Mouse (Mus musculus) kidney, postnatal 10 days (tissue): ENCODE data around the gene Tmem138.
A peak's percentile ranks its signal among the peaks of the same experiment; 100 is the strongest.

ENCODE experiments used
- DNase-seq: peaks from one replicate; pipeline ENCODE4 v3.0.0; 2021; ENCODE audit warnings: mixed read lengths

The Tmem138 gene

DNA sequence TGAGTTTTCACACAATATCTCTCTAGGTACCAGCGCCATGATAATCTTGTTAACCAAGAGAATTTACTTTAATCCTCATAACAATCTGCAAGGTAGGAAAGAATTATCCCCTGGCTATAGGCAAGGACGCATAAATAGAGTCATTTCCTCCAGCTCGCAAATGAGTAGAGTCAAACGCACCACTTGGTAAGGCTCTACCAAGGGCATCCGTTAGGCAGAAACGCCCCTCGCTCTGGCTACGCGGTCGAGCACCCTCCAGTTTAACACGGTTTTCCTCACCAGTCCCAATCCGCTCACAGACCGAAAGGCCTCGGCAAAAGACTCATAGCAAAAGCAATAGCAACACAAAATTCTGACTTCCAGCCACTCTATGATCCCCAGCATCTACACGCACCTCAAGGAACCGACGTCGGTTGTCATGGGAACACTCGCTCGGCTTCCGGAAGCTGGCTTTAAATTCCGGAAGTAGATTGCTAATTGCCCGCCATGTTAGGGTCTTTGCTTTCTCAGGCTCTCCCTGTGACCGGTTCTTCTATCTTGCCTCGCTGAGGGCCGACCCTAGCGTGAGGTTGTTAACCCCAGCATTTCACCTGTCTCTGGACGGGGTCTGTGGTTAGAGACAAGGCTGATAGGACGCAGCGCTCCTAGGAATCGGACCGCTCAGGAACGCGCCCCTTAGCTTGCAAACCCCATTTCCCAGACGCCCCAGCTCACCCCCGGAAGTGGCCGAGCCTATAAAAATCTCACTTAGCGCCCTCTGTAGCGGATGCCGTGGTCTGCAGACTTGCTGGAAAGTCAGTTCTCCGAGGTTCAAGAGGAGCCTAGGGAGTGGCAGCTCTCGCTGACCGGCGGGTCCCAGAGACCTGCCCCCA is at the start of gene Tmem138, which contains the start of gene Cyb561a3:
Tmem138 (minus strand) TSS at position 673 of the 872 bp plus-strand sequence.
Cyb561a3 (plus strand) TSS at position 483 of the 872 bp plus-strand sequence.
- DNase-seq: peak; percentile 94

DNA sequence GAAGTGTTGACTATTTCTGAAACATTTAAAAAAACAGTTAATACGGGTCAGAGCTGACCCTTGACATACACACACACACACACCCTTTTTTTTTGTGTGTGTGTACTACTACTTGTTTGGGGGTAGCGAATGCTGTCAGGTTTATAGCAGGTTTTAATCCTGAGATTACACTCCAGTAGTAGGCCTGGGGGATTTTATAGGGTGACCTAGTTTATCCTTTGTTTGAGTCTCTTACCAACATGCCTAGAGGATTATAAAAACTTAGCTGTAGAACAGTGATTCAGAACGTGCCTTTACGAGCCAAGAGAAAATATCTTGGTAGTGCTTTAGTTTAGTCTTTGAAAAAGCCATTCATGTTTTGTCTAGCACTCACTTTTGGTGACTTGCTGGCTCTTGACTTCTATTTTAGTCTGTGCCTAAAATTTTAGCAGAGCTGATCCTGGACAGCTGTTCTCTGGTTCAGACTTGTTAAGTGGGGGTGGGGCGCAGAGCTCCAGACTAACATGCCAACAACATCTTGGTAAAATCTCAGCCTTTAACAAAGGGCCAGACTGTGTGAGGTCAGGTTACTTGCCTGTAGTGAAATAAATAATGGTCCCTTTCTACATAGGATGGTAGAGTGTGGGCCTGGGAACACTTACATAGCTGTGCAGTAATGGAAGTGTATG is 31.5 kb upstream of the Tmem138 start:
- no peak for DNase-seq

DNA sequence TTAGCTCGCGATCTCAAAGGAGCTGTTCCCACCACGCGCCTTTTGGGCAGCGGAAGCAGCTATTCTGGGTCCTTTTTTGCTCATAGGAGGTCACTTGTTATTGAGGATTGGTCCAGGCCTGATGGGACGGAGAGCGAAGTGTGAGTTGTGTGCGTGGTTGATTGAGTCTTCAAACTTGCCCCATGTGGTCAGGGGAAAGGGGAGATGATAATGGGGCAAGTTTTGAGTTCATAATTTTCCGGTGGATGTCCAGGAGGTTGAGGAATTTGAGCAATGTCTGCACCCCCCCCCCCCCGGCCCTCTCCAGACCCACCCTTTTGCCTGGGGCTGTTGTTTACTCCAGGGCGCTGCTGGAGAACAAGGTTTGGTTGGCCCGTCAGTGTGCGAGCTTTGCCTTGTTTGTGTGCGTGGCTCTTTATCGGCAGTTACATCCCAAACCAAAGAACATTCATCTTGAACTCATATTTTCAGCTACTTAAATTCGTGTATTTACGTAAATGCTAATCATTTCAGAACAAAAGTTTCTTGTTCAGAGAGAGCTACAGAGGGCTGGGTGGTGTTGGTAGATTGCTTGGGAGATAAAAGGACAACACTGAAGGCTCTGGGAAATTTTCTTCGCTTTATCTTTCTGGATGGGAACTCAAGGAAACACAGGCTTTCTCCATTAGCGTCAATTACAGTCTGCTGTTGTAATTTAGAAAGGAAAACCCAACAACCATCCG is 28.9 kb upstream of the Tmem138 start:
- peak; percentile 33 for DNase-seq

DNA sequence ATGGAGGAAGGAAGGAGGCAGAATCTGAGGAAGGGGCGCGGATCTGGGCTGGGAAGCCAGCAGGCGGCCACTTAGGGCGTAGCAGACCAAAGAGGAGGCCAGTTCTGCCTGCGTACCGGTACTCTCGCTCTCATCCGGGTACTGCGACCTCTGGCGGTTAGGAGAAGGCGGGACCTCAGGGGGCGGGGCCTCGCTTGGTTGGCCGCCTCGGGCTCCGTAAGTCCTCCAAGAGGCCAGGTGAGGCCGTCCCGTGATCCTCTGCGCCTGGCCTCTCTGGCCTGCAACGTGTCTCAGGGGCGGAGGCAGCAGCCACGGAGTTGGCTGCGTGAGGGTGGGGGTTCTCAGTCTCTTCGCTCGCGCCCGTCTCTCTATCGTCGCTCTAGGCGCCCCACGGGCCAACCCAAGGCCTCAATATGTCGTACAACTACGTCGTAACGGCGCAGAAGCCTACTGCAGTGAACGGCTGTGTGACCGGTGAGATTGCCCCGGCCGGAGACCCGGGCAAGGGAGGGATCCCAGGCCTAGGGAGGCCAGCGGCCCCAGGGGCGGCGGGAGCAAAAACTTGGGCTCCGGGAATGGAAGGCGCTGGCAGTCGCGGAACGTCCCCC is 28.2 kb upstream of the Tmem138 start, which contains the start of the genes Ddb1 and Tkfc:
Ddb1 (plus strand) TSS at position 35 of the 608 bp plus-strand sequence.
Tkfc (minus strand) TSS at position 362 of the 608 bp plus-strand sequence.
- DNase-seq: peak; percentile 100

DNA sequence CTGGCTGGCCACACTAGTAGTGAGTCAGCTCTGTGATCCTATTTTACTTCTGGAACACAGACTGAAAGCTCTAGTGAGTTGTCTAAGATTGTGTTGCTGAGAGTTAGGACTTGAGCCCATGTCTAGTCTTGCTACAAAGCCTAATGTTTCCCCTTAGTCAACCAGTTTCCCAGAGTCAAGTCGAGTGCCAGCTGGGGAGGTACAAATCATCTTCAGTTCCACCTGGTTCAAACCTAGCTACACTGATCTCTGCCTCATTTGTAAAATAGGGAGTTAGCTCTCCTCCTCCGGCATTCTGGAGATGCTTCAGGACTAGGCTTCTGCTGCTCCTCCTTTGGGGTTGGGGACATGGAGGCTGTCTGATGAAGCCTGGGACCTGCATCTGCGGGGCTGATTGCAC is 27.4 kb upstream of the Tmem138 start:
- DNase-seq: no peak

DNA sequence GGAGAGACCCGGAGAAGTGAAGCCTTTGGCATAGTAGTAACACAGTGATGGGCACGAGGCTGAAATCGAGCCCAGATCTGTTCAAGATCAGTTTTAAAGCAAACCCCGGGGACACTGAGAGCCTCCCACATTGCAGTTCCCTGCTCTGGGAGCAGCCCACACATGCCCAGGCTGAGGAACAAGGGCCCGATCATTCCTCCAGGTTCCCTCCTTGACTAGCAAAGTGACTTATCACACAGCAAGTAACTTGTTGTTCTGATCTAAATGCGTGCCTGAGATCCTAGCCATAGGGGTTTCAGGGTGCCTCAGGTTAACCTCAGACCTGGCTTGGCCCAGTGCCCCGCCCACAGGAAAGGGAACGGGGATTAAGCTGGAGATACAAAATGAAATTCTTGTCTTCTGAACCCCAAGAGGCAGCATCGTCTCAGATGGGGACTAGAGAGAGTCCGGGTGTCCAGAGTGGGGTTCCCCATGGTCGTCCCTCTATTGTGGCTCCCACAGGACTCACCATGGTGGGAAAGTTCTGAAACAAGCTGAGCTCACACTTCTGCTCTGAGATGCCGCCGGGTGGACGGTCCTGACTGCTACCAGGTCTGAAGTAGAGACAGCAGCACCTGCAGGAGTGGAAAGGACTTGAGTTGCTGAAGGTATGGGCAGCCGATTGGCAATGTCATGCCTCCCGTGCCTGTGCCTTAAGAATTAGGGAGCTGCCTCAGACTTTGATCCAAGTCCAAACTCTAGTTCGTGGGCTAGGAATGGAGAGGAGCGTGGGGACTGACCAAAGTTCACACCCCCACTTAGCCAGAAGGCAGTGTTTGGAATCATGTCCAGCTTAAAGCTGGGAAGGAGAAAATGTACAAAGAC is 26.7 kb upstream of the Tmem138 start:
- peak; percentile 72 for DNase-seq

DNA sequence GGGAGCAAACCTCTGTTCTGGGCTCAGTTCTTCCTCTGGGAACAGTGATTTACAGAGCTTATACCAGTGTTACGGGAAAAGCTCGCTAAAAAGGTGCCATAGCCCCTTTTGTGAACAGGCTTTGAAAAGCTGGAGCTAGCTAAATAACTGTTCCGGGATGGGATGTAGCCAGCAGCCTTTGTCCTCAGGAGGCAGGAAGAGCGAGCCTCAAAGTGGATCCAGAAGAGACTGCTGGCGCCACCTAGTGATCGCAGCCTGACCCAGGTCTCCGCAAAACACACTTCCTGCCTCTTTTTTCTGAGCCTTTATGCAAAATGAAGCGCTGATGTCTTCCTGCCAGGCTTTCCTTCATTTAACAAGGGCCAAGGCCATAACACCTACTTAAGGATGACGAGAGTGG is 25.6 kb upstream of the Tmem138 start:
- DNase-seq: peak; percentile 95

DNA sequence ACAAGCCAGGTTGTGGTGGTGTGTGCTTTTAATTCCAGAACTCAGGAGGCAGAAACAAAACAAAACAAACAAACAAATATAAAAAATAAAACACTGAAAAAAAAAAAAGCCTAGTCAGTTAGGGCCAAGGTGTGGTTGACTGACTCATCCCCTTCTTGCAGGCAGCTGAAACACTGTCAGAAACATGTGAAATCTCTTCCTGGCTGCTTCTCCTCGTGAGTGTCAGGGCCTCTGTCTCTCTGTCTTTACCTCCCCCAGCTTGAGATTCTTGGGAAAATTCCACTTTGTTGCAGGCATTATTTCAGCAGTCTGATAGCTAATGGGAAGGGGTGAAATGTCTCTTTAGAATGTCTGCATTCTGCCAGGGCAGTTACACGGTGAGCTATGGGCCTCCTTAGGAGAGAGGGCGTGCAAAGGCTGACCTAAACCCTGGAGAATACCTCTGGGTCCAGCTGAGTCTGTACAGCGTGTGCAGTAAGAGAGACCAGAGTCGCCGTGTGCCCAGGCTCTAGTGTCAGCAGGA is 25.1 kb upstream of the Tmem138 start:
- DNase-seq: no peak

DNA sequence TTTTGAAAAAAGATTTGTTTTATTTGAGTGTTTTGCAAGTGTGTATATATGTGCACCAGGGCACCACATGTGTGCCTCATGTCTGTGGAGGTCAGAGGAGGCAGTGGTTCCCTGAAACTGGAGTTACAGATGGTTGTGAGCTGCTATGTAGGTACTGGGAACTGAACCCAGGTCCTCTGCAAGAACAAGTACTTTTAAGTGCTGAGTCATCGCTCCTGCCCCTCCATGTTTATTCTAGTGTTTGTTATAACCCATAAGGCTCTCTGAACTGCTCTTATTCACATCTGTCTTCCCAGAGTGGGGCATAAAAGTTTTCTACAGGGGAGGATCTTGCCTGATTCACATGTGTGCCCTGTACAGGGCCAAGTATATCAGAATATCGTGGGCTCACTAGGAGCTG is 22.5 kb upstream of the Tmem138 start:
- no peak for DNase-seq

DNA sequence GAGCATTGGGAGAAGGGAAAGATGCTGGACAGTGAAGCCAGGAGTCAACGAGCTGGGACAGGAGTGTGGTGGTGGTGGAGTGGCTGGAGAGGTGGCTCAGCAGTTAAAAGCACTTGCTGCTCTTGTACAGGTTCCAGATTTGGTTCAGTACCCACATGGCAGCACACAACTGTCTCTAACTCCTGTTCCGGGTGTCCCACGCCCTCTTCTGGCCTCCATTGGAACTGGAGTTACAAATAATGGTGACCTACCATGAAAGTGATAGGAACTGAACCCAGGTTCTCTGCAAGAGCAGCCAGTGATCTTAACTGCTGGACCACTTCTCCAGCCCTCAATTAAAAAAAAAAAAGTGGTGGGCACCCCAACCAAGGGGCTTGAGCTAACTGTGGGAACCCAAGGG is 21.0 kb upstream of the Tmem138 start:
- DNase-seq: no peak

DNA sequence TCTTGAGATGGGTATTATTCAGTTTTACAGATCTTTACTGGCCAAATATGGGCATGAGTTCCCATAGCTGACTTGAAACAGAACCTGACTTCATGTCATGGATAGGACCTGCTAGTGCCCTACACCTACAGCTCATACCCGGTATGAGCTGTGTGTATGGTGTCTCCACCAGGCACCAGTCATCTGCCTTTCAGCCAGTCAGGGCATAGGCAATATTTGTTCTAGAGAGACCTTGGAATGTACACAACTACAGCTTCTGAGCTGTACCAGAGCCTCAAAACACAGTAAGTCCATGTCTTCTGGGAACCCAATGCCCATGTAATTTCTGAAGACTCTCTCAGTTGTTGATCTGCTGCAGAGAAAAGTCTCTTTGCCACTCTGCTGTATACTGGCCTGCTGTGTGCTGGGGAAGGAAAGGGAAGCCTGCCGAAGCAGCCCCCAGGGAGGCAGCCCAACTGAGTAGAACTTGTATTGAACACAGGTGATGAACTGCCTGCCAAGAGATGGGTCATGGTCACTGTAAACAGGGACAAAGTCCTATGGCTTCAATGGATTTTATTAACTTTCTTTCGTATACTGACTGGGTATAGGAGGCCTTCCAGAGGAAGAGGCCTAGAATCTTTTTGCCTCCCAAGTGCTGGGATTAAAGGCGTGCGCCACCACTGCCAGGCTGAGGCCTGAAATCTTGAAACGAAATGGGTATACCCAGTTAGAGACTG is 14.7 kb upstream of the Tmem138 start:
- DNase-seq: no peak

DNA sequence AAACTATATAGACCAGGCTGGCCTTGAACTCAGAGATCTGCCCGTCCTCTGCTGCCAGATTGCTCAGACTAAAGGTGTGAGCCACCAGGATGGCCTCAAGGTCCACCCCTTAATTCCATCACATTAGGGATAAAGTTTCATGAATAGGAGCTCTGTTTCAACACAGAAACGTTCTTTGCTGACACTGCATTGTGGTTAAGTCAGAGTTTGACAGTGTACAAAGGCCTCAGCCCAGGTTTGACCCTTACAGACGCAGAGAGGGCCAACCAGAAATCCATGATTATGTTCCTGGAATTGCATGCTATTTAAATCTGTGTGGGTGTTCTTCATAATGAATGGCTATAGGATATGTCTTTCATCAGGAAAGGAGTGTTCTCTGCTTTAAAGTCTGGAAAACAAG is 13.1 kb upstream of the Tmem138 start:
- no peak for DNase-seq

DNA sequence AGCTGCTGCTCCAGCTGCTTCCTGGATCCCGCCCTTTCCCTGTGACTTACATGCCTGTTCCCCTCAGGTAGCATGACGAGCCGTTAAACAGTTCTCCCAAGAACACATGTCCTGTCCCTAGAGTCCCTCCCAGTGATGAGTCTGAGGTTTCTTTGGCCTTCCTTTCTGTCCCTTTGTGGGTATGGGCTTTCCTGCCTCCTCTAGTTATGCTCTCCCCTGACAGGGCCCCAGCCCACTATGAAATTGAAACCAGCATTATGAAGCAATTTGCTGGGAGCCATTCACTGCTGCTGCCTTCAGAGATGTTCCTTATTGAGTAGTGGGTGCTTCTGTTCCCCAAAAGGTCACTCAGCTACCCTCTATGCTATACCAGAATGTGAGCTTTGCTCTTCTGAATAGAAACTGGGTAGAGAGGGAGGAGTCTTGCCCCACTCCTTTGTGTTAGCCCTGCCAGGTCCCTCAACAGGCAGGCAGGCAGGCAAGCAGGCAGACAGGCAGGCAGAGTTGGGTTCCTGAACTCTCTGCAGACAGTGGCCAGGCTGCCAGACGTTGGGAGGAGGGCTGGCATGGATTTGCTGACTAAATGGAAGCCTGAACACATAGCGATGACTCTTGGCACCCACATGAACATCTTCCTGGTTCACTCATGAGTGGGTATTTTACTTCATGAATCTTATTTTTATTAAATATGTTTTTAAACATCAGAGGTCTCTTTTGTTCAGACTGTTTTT is 12.1 kb upstream of the Tmem138 start:
- no peak for DNase-seq

DNA sequence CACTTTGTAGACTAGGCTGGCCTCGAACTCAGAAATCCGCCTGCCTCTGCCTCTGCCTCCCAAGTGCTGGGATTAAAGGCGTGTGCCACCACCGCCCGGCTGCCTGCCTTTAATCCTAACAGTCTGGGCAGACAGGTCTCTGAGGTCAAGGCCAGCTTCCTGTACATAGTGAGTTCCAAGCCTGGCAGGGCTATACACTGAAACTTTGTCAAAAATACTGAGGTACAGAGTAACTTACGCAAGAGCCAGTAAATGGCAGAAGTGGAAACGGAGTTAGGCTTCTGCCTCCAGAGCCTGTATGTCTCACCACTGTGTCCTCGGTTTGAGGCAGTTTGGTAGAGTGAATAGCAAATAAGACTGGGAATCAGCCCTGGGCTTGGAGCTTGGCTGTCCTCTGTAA is 10.1 kb upstream of the Tmem138 start:
- no peak for DNase-seq

DNA sequence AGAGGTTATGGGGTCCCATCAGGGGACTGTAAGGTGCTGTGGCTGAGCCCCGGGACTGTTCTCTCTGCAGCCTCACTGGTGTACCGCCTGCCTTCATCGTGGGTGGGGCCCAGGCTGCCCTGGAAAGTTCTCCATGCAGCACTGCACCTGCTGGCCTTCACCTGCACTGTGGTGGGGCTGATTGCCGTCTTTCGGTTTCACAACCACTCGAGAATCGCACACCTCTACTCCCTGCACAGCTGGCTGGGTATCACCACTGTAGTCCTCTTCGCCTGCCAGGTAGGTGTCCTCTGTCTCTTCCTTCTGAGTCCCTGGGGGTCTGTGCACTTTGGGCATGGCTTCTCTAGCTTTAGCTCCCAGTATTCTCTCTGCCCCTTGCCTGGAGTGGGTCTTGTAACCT is 8.0 kb upstream of the Tmem138 start:
- no peak for DNase-seq

DNA sequence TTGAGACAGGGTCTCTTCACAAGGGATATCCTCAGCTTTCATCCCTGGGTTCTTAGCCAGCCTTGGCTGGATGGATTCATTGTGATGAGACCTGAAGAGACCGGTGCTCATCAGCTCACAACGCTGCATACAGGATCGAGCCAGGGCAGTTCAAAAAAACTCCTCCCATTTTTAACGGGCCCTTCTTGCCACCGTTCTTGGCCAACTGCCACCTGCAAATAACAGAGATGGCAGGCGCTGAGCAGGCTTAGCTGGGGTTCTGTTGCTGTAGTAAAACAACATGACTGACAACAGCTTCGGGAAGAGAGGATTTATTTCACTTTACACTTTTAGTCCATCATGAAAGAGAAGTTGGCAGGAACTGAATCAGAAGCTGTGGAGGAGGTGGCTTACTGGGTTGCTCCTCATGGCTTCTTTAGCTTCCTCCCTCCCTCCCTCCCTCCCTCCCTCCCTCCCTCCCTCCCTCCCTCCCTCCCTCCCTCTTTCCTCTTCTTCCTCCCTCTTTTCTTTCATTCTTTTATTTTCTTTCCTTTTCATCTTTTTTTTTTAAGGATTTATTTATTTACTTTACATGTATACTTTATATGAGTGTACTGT is 6.5 kb upstream of the Tmem138 start:
- no peak for DNase-seq

DNA sequence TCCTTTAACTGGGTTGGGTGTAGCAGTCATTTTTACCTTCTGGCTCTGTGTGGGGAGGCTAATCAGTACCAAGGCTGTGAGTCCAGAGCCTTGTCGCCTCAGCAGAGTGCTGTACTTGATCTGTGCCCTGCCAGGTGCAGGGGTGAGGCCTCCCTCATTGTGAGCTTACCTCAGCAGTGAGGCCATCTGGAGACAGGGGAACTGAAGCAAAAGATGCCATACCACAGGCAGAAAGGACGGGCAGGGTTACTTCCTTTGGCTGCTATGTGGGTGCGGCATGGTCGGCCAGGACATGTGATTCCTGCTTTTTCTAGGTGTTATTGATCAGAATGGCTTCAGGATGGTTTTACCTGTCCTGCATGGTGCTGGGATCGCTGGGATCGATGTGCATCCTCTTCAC is 4.8 kb upstream of the Tmem138 start:
- no peak for DNase-seq

DNA sequence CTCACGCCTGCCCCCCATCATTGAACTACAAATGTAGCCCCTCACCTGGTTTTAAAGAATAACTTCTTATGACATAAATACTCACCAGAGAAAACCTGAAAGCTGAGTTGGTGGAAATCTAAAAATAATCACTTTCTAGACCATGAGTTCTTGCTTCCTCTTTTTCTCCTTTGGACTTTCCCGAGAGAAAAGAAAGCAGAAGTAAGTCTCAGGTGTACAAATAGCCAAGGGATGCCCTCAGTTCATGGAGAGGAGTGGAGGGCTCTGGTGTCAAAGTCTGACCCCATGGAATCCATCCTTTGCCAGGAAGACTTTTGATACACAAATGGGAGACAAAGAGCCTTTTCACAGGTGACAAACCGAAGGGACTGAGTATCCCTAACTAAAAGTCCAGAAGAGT is 3.6 kb upstream of the Tmem138 start:
- no peak for DNase-seq

DNA sequence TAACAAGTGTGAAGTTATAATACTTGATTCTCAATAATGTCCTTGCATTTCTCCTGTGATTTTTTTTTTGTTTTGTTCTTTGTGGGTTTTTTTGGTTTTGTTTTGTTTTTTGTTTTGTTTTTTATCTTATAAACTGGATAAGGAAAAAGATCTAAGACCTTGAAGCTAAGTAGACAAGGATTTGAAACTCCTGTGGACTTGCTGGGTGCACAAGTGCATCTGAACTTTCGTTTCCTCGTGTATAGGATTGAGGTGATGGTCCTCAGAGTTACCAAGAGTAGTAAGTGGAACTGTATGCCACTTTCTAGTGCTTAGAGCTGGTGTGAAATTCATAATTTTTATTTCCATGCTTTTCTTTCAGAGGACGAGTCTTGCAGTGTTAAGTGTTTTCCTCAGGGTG is 2.9 kb upstream of the Tmem138 start:
- DNase-seq: no peak

DNA sequence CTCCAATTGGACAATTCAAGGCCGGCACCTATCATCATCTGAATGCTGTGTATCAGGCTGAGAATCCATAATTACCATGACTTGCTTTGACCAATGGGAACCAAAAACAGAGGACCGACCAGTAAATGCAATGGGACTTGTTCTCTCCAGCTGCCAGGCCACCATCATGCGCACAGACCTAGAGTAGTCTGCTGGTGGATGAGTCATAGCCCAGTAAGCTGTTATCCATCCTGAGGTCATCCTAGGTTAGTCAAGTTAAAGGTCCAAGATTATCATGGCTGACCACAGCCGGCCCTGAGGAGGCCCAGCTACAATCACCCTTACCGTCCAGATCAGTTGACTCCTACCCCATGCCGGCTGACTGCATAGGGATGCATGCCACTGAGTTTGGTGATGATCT is 7.5 kb downstream of the Tmem138 start:
- DNase-seq: no peak
